Mouse (Mus musculus) testis, adult 2 months (tissue): ENCODE measurements around the gene Ubac2.

Experiments
- CTCF ChIP-seq: fragments of 200-500 bp; IDR thresholded peaks from 2 replicates; pipeline ENCODE4 v1.5.1; 2012; ENCODE audit warnings: low read depth, mild to moderate bottlenecking, inconsistent platforms, low read length, moderate library complexity; ENCODE audit not compliant: control insufficient read depth, insufficient read depth, insufficient replicate concordance
- POLR2A ChIP-seq: fragments of 200-500 bp; IDR thresholded peaks from 2 replicates; pipeline ENCODE4 v1.6.1; 2012; ENCODE audit warnings: low read depth, mild to moderate bottlenecking, inconsistent platforms, low read length, moderate library complexity; ENCODE audit not compliant: control insufficient read depth

DNA sequence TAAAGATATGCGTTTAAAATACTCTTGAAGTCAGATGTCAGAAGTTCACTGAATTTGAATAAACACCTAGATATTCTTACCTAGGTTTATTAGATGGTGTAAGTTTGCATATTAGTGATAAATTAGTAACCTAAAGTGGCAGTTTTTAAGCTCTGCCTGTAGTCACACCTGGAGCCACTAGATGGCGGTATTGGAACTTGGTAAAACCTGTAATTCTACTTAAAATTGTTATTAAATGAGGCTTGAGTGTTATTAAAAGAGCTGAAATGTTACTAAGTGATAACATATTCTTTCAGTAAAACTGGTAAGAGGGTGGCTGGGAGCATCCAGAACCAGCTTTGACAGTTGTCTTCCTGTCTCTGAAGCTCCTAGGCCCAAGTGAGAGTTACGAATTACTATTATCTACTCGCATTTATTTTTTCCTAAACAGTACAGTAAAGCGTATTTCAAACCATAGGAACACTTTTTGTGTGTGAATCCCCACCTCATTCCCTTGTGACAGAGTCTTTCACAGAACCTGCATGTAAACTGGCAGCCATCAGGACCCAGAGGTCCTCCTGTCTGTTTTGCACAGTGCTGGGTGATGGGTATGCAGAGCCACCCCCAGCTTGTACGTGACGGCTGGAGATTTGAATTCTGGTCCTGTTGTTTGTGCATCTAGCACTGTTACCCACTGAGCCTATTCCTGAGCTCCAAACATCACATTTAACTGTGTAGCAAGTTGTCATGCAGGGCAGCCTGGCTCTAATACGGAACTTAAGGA, 50.1 kb downstream of the Ubac2 start:
- TF ChIP-seq POLR2A, result no peak
- no peak for TF ChIP-seq CTCF
